Mouse (Mus musculus) hindbrain, embryonic 14.5 days (tissue): ENCODE data around the gene Cntnap2. TPM values are rescaled to one million over a fixed set of nuclear protein-coding genes. Genes with fewer than 3 reads are reported as not detected.

Source experiments
- ATAC-seq: fragments of 200-750 bp; cut with Nextera tagmentation; 2 replicates; pipeline ENCODE4 v1.8.0; 2017; ENCODE audit warnings: moderate number of reproducible peaks, mild to moderate bottlenecking, moderate TSS enrichment, moderate library complexity; ENCODE audit not compliant: low FRiP score
- DNase-seq: peaks from one replicate; pipeline ENCODE4 v3.0.0-alpha.2; 2015; ENCODE audit warnings: low spot score
- H3K27ac ChIP-seq: fragments of 300-500 bp; sonication (generic); 2 replicates; pipeline ENCODE4 v1.5.1; 2014; ENCODE audit warnings: mild to moderate bottlenecking, moderate library complexity
- H3K27me3 ChIP-seq: fragments of 300-500 bp; sonication (generic); 2 replicates; pipeline ENCODE4 v1.6.1; 2014; ENCODE audit warnings: mild to moderate bottlenecking, low read length, mixed read lengths; ENCODE audit not compliant: control insufficient read depth, insufficient read depth
- H3K36me3 ChIP-seq: fragments of 300-500 bp; sonication (generic); replicated peaks from 2 replicates; pipeline ENCODE4 v1.6.1; 2014; ENCODE audit not compliant: control insufficient read depth, insufficient read depth
- H3K4me1 ChIP-seq: fragments of 300-500 bp; sonication (generic); replicated peaks from 2 replicates; pipeline ENCODE4 v1.6.1; 2014; ENCODE audit warnings: antibody characterized with exemption, low read length, mixed read lengths; ENCODE audit not compliant: control insufficient read depth, insufficient read depth
- H3K4me2 ChIP-seq: fragments of 300-500 bp; sonication (generic); replicated peaks from 2 replicates; pipeline ENCODE4 v1.6.1; 2014; ENCODE audit warnings: mild to moderate bottlenecking, moderate library complexity
- H3K4me3 ChIP-seq: fragments of 300-500 bp; sonication (generic); replicated peaks from 2 replicates; pipeline ENCODE4 v1.5.1; 2014; ENCODE audit warnings: mild to moderate bottlenecking, low read length
- H3K9ac ChIP-seq: fragments of 300-500 bp; sonication (generic); 2 replicates; pipeline ENCODE4 v1.6.1; 2014
- H3K9me3 ChIP-seq: fragments of 300-500 bp; sonication (generic); 2 replicates; pipeline ENCODE4 v1.6.1; 2016; ENCODE audit warnings: low read length; ENCODE audit not compliant: control insufficient read depth
- WGBS: fragments of 180-500 bp; shearing (Covaris S2); extraction: QIAGEN DNeasy Blood & Tissue Kit; methylation state at CpG from one replicate; pipeline ENCODE4 v1.1.7; 2014; 5-methylcytosine and 5-hydroxymethylcytosine counted together
- polyA plus RNA-seq: library from polyadenylated mRNA; unstranded; fragments of >200 nt; fragmentation: Nextera tagmentation; extraction: Ambion mirVana; gene quantifications from 2 replicates; pipeline ENCODE4 v1.2.1, GENCODE M21; 2014

The Cntnap2 gene
- polyA plus RNA-seq, 1 experiment from 2014 or later: 46.6 TPM

- 30% methylated on average over 7 of the region's 7 CpGs for WGBS
- H3K9me3 ChIP-seq: no peaks in the 10 kb centered on the region
- ATAC-seq: peak; percentile 60; the same call in 1 of the 2 replicates
- no peak overlapping the region for H3K4me2 ChIP-seq
- H3K36me3 ChIP-seq: no peaks in the 10 kb centered on the region
- peak overlapping the region; percentile 78 for H3K27ac ChIP-seq
- H3K4me3 ChIP-seq: no peak overlapping the region
- no peak for DNase-seq
- H3K27me3 ChIP-seq: no peaks in the 10 kb centered on the region
- no peak overlapping the region for H3K9ac ChIP-seq
- H3K4me1 ChIP-seq: peaks cover 22% of the 10 kb centered on the region
Measured at GRCm38 (mm10) chr6:47228676-47229317, 2169.6 kb downstream of the Cntnap2 start.

GRCm38 (mm10) chr6:47231513-47231912 is 2172.4 kb downstream of the Cntnap2 start:
- no peaks in the 10 kb centered on the region for H3K9me3 ChIP-seq
- H3K9ac ChIP-seq: no peak overlapping the region
- H3K36me3 ChIP-seq: no peaks in the 10 kb centered on the region
- DNase-seq (no peak), ATAC-seq (no peak)
- no peak overlapping the region for H3K27ac ChIP-seq
- no peak overlapping the region for H3K4me3 ChIP-seq
- peaks cover 22% of the 10 kb centered on the region for H3K4me1 ChIP-seq
- 74% methylated on average over 6 of the region's 6 CpGs for WGBS
- H3K27me3 ChIP-seq: no peaks in the 10 kb centered on the region
- H3K4me2 ChIP-seq: no peak overlapping the region

- DNase-seq: peak; percentile 64
- WGBS: 18% methylated on average over 3 of the region's 3 CpGs
- ATAC-seq: peak; percentile 82
- no peaks in the 10 kb centered on the region for H3K9me3 ChIP-seq
- no peak overlapping the region for H3K4me3 ChIP-seq
- no peaks in the 10 kb centered on the region for H3K36me3 ChIP-seq
- H3K4me1 ChIP-seq: peaks cover 12% of the 10 kb centered on the region
- no peak overlapping the region; the same call in 1 of the 2 replicates for H3K4me2 ChIP-seq
- H3K9ac ChIP-seq: peak overlapping the region; percentile 31; the same call in 1 of the 2 replicates
- peak overlapping the region; percentile 84 for H3K27ac ChIP-seq
- H3K27me3 ChIP-seq: no peaks in the 10 kb centered on the region
Measured at GRCm38 (mm10) chr6:47239376-47239921, 2180.3 kb downstream of the Cntnap2 start.

- H3K9ac ChIP-seq: no peak overlapping the region
- H3K9me3 ChIP-seq: no peaks in the 10 kb centered on the region
- no peak overlapping the region for H3K27ac ChIP-seq
- no peak for DNase-seq
- H3K36me3 ChIP-seq: no peaks in the 10 kb centered on the region
- no peak for ATAC-seq
- H3K27me3 ChIP-seq: no peaks in the 10 kb centered on the region
- no peak overlapping the region for H3K4me3 ChIP-seq
- H3K4me1 ChIP-seq: peaks cover 22% of the 10 kb centered on the region
- H3K4me2 ChIP-seq: no peak overlapping the region
Measured at GRCm38 (mm10) chr6:47241379-47241778, 2182.2 kb downstream of the Cntnap2 start.

GRCm38 (mm10) chr6:47243863-47244606 is 2184.9 kb downstream of the Cntnap2 start:
- Histone ChIP-seq H3K9ac (peak overlapping the region; percentile 52), H3K4me3 (peak overlapping the region; percentile 34), H3K36me3 (no peaks in the 10 kb centered on the region), H3K27ac (peak overlapping the region; percentile 76), H3K27me3 (no peaks in the 10 kb centered on the region), H3K9me3 (no peaks in the 10 kb centered on the region), H3K4me1 (peaks cover 26% of the 10 kb centered on the region), H3K4me2 (peak overlapping the region; percentile 46)
- peak; percentile 89 for ATAC-seq
- 18% methylated on average over 6 of the region's 6 CpGs for WGBS
- DNase-seq: peak; percentile 91

GRCm38 (mm10) chr6:47244642-47245041 is 2185.5 kb downstream of the Cntnap2 start:
- Histone ChIP-seq H3K4me2 (peak overlapping the region; percentile 46), H3K27ac (peak overlapping the region; percentile 76), H3K36me3 (no peaks in the 10 kb centered on the region), H3K4me3 (peak overlapping the region; percentile 34), H3K4me1 (peaks cover 20% of the 10 kb centered on the region), H3K27me3 (no peaks in the 10 kb centered on the region), H3K9ac (peak overlapping the region; percentile 52), H3K9me3 (no peaks in the 10 kb centered on the region)
- peak; percentile 78 for ATAC-seq
- 10% methylated on average over 7 of the region's 7 CpGs for whole genome bisulfite sequencing
- peak; percentile 58 for DNase-seq

- Histone ChIP-seq H3K4me2 (no peak overlapping the region), H3K27ac (no peak overlapping the region), H3K4me3 (no peak overlapping the region), H3K4me1 (peaks cover 5% of the 10 kb centered on the region; the same call in 1 of the 2 replicates), H3K9me3 (no peaks in the 10 kb centered on the region), H3K9ac (no peak overlapping the region), H3K36me3 (no peaks in the 10 kb centered on the region), H3K27me3 (no peaks in the 10 kb centered on the region)
- 78% methylated on average over 2 of the region's 2 CpGs for WGBS
- DNase-seq (no peak), ATAC-seq (no peak)
Measured at GRCm38 (mm10) chr6:47255270-47255669, 2196.1 kb downstream of the Cntnap2 start.

- H3K27me3 ChIP-seq: no peaks in the 10 kb centered on the region
- no peak overlapping the region for H3K4me3 ChIP-seq
- no peak for ATAC-seq
- no peaks in the 10 kb centered on the region for H3K9me3 ChIP-seq
- WGBS: 80% methylated on average over 4 of the region's 4 CpGs
- peaks cover 7% of the 10 kb centered on the region; the same call in 1 of the 2 replicates for H3K4me1 ChIP-seq
- no peak overlapping the region for H3K9ac ChIP-seq
- no peak for DNase-seq
- no peak overlapping the region for H3K27ac ChIP-seq
- H3K4me2 ChIP-seq: no peak overlapping the region
- no peaks in the 10 kb centered on the region for H3K36me3 ChIP-seq
Measured at GRCm38 (mm10) chr6:47256227-47256887, 2197.2 kb downstream of the Cntnap2 start.

GRCm38 (mm10) chr6:47256918-47257506 is 2197.9 kb downstream of the Cntnap2 start:
- DNase-seq (no peak), ATAC-seq (no peak)
- no peaks in the 10 kb centered on the region for H3K36me3 ChIP-seq
- no peak overlapping the region for H3K9ac ChIP-seq
- H3K9me3 ChIP-seq: no peaks in the 10 kb centered on the region
- H3K4me3 ChIP-seq: no peak overlapping the region
- H3K27ac ChIP-seq: no peak overlapping the region
- H3K4me1 ChIP-seq: peaks cover 7% of the 10 kb centered on the region; the same call in 1 of the 2 replicates
- 59% methylated on average over 3 of the region's 3 CpGs for WGBS
- no peaks in the 10 kb centered on the region for H3K27me3 ChIP-seq
- no peak overlapping the region for H3K4me2 ChIP-seq
